Mouse (Mus musculus): Measurements from ENCODE around the gene Vill.

DNA sequence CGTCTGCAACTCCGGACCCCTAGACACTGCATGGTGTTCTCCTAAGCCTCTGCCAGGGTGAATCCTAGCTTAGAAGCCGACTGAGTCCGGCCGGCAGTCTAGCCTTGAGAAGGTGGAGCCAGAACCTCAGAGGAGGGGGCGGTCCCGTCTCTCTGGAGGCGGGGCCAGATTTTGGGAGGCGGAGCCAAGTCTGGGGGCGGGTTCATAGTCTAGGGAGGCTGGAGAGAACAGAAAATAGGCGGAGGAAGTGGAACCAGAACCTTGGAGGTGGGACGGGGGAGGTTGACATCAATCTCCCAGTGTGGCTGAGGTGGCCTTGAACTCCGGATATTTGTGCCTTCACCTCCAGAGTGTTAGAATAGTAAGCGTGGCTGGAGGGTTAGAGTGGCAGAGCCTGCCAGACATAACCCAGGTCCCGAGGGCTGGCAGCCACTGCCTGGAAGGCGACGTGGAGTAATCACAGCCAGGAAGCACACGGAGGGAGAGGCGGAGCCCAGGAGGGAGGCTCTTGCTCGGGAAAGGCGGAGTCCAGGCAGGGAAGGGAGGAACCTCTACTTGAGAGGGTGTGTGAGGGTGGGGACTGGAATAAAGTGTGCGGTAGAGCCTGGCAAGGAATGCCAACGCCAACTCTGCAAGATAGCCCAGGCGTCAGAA lies 35.7 kb downstream of the Vill start:
- TF ChIP-seq CTCF (IDR thresholded peaks at IDR 0.05; ENCODE audit: low read depth), result no peak
- no peak for TF ChIP-seq EP300 (IDR thresholded peaks at IDR 0.05; ENCODE audit: low read depth)
